Mouse (Mus musculus) liver, embryonic 14.5 days (tissue): ENCODE measurements at regions not wholly inside any gene's neighbourhood (a gene's known extent, or its start where the extent isn't known, plus 50 kb on each side); places are given as distances from the start of the nearest gene placed in this dataset.
"Not testable (repeated sequence)": the region's sequence is repeated elsewhere in the genome, so short reads cannot be mapped to it uniquely, and the experiment has no call there.

Source experiments
- ATAC-seq: fragments of 200-750 bp; cut with Nextera tagmentation; 2 replicates; pipeline ENCODE4 v1.8.0; 2017; ENCODE audit warnings: moderate number of reproducible peaks, mild to moderate bottlenecking, moderate library complexity; ENCODE audit not compliant: insufficient read depth
- DNase-seq, 3 experiments: peaks; one replicate each; pipeline ENCODE4 v3.0.0-alpha.2; 2012 to 2013; ENCODE audit warnings: low read depth in 3 of 3, low spot score in 3 of 3
- H3K27ac ChIP-seq: fragments of 300-500 bp; sonication (generic); 2 replicates; pipeline ENCODE4 v1.5.1; 2014; ENCODE audit warnings: moderate library complexity, mild to moderate bottlenecking, control low read depth, inconsistent platforms
- H3K27me3 ChIP-seq: fragments of 300-500 bp; sonication (generic); 2 replicates; pipeline ENCODE4 v1.6.1; 2014; ENCODE audit warnings: mild to moderate bottlenecking, low read length, moderate library complexity; ENCODE audit not compliant: control insufficient read depth, insufficient read depth
- H3K36me3 ChIP-seq: fragments of 300-500 bp; sonication (generic); replicated peaks from 2 replicates; pipeline ENCODE4 v1.6.1; 2014; ENCODE audit warnings: low read depth; ENCODE audit not compliant: control insufficient read depth, insufficient read depth
- H3K4me1 ChIP-seq, 2 experiments: fragments of 200-500 bp in 1 of 2; fragments of 300-500 bp in 1 of 2; sonication (generic) in 1 of 2; replicated peaks; 2 replicates each; pipeline ENCODE4 v1.6.1; 2012 to 2014; ENCODE audit warnings: antibody characterized with exemption in 1 of 2, inconsistent platforms in 1 of 2, low read length in 1 of 2; ENCODE audit not compliant: control insufficient read depth in 2 of 2, insufficient read depth in 2 of 2
- H3K4me2 ChIP-seq: fragments of 300-500 bp; sonication (generic); 2 replicates; pipeline ENCODE4 v1.6.1; 2014; ENCODE audit warnings: low read depth, mild to moderate bottlenecking, control low read depth, moderate library complexity
- H3K4me3 ChIP-seq, 2 experiments: fragments of 200-500 bp in 1 of 2; fragments of 300-500 bp in 1 of 2; sonication (generic) in 1 of 2; 2 replicates each; pipeline ENCODE4 v1.5.1; 2012 to 2014; ENCODE audit warnings: low read depth in 2 of 2, low read length in 2 of 2, mild to moderate bottlenecking in 2 of 2, control low read depth in 1 of 2, inconsistent platforms in 1 of 2, moderate library complexity in 1 of 2; ENCODE audit not compliant: insufficient read depth in 1 of 2
- H3K9ac ChIP-seq: fragments of 300-500 bp; sonication (generic); replicated peaks from 2 replicates; pipeline ENCODE4 v1.6.1; 2014; ENCODE audit warnings: mild to moderate bottlenecking, control low read depth, moderate library complexity
- H3K9me3 ChIP-seq: fragments of 300-500 bp; sonication (generic); 2 replicates; pipeline ENCODE4 v1.6.1; 2016; ENCODE audit warnings: low read length, mixed read lengths; ENCODE audit not compliant: control insufficient read depth
- CTCF ChIP-seq: IDR thresholded peaks from 2 replicates; pipeline ENCODE4 v1.5.1; 2016; ENCODE audit warnings: antibody characterized with exemption, low read depth, control low read depth
- EP300 ChIP-seq: IDR thresholded peaks from 2 replicates; pipeline ENCODE4 v1.6.1; 2016; ENCODE audit warnings: antibody characterized with exemption, low read depth
- whole genome bisulfite sequencing: fragments of 180-500 bp; shearing (Covaris S2); extraction: QIAGEN DNeasy Blood & Tissue Kit; methylation state at CpG from one replicate; pipeline ENCODE4 v1.1.7; 2014; ENCODE audit not compliant: insufficient replicate concordance; 5-methylcytosine and 5-hydroxymethylcytosine counted together

DNA sequence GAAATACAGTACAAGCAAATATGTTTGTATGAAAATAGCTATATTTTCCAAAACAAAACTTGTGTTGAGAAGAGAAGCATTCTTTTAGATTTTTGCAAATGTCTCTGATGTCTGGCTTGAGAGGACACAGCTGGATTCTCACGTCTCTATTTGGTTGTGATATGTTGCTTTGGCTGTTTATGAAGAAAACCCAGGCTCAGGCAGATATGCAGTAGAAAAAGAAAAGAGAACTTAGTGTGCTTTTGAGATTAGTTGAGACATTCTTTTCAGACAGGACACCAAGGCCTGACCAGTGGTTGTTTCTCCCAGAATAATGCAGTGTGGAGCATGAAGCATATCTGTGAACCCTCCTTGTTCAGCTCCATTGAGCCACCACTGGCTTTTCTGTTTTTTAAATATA, 178.8 kb upstream of the Mamld1 start:
- 37% methylated on average over 1 of the region's 1 CpGs for WGBS
- DNase-seq (no peak), ATAC-seq (no peak)
- no peak overlapping the region for H3K9ac ChIP-seq
- no peak overlapping the region for H3K27ac ChIP-seq
- no peak overlapping the region for H3K4me3 ChIP-seq
- TF ChIP-seq CTCF (no peak), EP300 (no peak)
- H3K27me3 ChIP-seq: no peaks in the 10 kb centered on the region
- H3K36me3 ChIP-seq: no peaks in the 10 kb centered on the region
- H3K4me1 ChIP-seq: no peaks in the 10 kb centered on the region
- no peaks in the 10 kb centered on the region for H3K9me3 ChIP-seq
- no peak overlapping the region for H3K4me2 ChIP-seq

DNA sequence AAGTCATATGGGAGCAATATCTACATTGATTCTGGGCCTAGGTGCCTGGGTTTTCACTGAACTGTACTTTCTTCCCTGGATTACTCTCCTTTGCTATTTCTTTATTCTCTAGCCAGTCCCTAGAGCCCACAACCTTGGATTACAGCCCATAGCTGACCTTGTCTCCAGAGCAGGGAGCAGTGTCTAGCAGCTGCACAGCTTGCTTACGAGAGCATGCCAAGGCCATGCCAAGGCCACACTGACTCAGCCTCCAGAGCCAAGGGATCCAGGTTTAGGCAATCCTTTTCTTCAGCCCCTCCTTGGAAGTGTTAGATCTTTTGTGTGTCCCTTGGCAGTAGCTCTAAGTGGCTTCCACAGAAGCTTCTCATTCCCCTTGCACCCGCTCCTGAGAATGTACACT, 168.7 kb upstream of the Mamld1 start:
- Histone ChIP-seq H3K4me2 (no peak overlapping the region), H3K4me1 (no peaks in the 10 kb centered on the region), H3K4me3 (no peak overlapping the region), H3K9ac (no peak overlapping the region), H3K27ac (no peak overlapping the region), H3K9me3 (no peaks in the 10 kb centered on the region), H3K27me3 (no peaks in the 10 kb centered on the region), H3K36me3 (no peaks in the 10 kb centered on the region)
- no peak for DNase-seq
- ATAC-seq: no peak
- WGBS: 59% methylated on average over 2 of the region's 2 CpGs
- TF ChIP-seq CTCF: no peak
- no peak for TF ChIP-seq EP300

DNA sequence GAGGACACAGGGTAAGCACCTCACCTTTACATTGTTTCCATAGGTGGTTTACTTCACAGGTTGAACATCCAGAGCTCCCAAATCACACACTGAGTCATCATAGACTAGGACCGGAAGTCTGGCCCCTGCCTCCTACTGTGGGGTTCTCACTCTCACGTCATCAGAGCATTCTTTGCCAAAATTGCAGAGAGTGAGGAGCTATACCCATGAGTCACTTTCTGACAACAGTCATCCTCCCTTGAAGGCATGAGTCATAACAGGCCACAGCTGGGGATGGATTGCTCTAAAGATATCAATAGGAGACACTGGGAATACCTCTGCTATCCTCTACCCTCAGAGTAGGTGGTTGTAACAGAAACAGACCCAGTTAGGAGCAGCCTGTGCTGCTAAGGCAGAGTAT, 166.6 kb upstream of the Mamld1 start:
- DNase-seq: no peak

DNA sequence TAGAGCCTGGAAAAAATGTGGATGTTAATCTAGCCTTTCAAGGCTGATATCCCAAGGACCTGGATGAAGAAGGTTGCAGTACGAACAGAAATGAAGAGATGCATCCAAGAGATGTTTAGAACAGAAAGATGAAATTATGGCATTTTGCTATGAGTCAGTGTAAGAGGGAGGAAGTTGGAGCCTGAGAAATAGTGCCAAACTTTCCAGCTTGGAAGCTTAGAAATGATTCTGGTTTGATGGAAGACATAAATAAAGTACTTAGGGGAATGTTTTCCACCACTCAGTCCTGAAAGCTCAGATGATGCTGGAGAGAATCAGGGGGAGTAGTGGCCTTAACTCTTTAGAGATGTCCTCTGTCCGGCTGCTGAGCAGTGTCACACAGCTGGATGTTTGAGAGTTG, 155.5 kb upstream of the Mamld1 start:
- H3K4me1 ChIP-seq: no peaks in the 10 kb centered on the region
- ATAC-seq (no peak), DNase-seq (no peak)
- H3K9me3 ChIP-seq: no peaks in the 10 kb centered on the region
- no peaks in the 10 kb centered on the region for H3K36me3 ChIP-seq
- no peak overlapping the region for H3K27ac ChIP-seq
- H3K27me3 ChIP-seq: no peaks in the 10 kb centered on the region
- H3K9ac ChIP-seq: no peak overlapping the region
- 51% methylated on average over 2 of the region's 2 CpGs for WGBS
- no peak overlapping the region for H3K4me3 ChIP-seq
- TF ChIP-seq EP300: no peak
- TF ChIP-seq CTCF: no peak
- H3K4me2 ChIP-seq: no peak overlapping the region

More for the DNA sequence above, 166.6 kb upstream of the Mamld1 start:
- Histone ChIP-seq H3K4me1 (no peaks in the 10 kb centered on the region), H3K4me3 (no peak overlapping the region), H3K27ac (no peak overlapping the region), H3K4me2 (no peak overlapping the region), H3K27me3 (no peaks in the 10 kb centered on the region), H3K9me3 (no peaks in the 10 kb centered on the region), H3K36me3 (no peaks in the 10 kb centered on the region), H3K9ac (no peak overlapping the region)
- 44% methylated on average over 2 of the region's 2 CpGs for WGBS
- TF ChIP-seq CTCF (no peak), EP300 (no peak)
- ATAC-seq: no peak

DNA sequence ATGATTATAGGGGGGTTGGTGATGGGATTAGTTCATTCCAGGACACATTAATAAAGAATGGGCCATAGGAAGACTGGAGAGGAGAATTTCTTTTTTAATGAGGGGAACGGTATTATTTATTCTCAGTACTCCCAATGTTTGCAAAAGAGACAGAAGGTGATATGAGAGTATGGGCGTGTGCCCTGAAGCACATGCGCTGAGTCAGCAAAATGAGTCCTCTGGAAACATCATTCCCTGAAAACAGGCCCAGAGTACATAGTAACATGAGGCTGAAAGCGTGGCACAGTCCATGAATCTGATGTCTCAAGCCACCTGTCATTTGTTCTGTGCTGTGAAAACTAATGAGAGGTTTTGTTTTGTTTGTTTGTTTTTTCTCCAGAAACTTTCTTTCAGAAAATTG, 154.5 kb upstream of the Mamld1 start:
- Histone ChIP-seq H3K4me2 (no peak overlapping the region), H3K36me3 (no peaks in the 10 kb centered on the region), H3K9ac (no peak overlapping the region), H3K9me3 (no peaks in the 10 kb centered on the region), H3K27ac (no peak overlapping the region), H3K4me1 (no peaks in the 10 kb centered on the region), H3K4me3 (no peak overlapping the region), H3K27me3 (no peaks in the 10 kb centered on the region)
- DNase-seq (no peak), ATAC-seq (no peak)
- WGBS: 50% methylated on average over 4 of the region's 4 CpGs
- TF ChIP-seq EP300 (no peak), CTCF (no peak)

DNA sequence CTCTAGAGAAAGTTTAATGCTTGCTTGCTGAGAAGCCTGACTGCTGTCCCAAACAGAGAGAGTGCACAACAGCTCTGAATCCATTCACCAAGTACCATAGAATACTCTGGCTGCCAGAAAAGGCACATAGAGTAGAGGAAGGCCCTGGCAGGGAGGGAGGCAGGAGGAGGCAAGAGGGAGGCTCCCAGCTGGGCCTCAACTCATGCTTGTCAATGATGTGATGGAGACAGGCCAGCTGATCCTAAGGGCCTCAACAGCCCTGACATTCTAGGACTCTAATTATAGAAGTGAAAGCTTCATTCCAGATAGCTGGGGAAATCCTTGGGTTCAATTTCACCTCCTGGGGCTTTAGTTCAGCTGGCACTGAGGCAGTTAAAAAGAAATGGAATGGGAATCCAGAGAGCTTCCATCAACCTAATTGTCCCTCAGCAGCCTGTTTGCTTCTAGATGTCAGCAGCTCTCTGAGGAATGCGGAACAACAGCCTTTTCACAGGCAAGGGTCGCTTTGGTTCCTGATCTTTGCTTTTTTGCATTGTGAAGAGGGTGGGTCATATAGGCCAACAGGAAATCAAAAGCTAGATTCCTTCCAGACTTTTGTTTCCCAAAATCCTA, 152.8 kb upstream of the Mamld1 start:
- Histone ChIP-seq H3K27ac (no peak overlapping the region), H3K4me1 (no peaks in the 10 kb centered on the region), H3K36me3 (no peaks in the 10 kb centered on the region), H3K9ac (no peak overlapping the region), H3K4me2 (no peak overlapping the region), H3K4me3 (no peak overlapping the region), H3K27me3 (no peaks in the 10 kb centered on the region), H3K9me3 (no peaks in the 10 kb centered on the region)
- ATAC-seq (no peak), DNase-seq (no peak)
- TF ChIP-seq CTCF (no peak), EP300 (no peak)
- 49% methylated on average over 2 of the region's 2 CpGs for WGBS

DNA sequence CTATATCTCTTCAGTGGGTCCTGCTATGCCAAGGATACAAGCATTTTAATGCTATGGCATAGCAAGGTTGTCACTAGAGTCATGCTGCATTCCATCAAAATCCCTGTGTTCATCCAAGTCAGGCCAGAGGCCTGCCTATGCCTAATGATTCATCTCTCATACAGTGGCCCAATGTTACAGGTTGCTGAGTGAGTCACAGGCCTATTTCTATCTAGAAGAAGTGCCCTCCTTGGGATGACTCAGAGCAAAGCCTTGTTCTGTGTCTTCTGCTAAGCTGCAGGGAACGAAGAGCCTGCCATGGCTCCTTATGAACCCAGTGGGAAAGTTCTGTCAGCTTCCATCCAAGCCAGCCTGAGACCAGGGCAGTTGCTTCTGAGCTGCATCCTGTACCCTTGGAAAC, 151.2 kb upstream of the Mamld1 start:
- WGBS: 63% methylated on average over 1 of the region's 1 CpGs
- not testable (repeated sequence) for H3K4me2 ChIP-seq, H3K27ac ChIP-seq, H3K4me1 ChIP-seq, H3K27me3 ChIP-seq, H3K36me3 ChIP-seq, H3K9me3 ChIP-seq, ATAC-seq, H3K4me3 ChIP-seq, DNase-seq, H3K9ac ChIP-seq
